Mouse (Mus musculus): Measurements from ENCODE around the gene Prdx6.
A peak's percentile ranks its signal among the peaks of the same experiment; 100 is the strongest.
"Not testable (repeated sequence)": the region's sequence is repeated elsewhere in the genome, so short reads cannot be mapped to it uniquely, and the experiment has no call there.

Gene Prdx6

GRCm38 (mm10) chr1:161251417-161252265, 622 bp upstream of the Prdx6 start:
- DNase-seq (ENCODE audit: low spot score in 2 of 2) = no peak

GRCm38 (mm10) chr1:161250031-161250603, 902 bp downstream of the Prdx6 start:
- DNase-seq (ENCODE audit: low spot score in 2 of 2) = no peak

- DNase-seq (ENCODE audit: low spot score in 2 of 2) = no peak
These were observed 1.6 kb downstream of the Prdx6 start for GRCm38 (mm10) chr1:161249442-161249841.

GRCm38 (mm10) chr1:161248685-161249084, 2.3 kb downstream of the Prdx6 start:
- no peak for DNase-seq (ENCODE audit: low spot score in 2 of 2)

- no peak for DNase-seq (ENCODE audit: low spot score in 2 of 2)
These were observed 3.1 kb downstream of the Prdx6 start for GRCm38 (mm10) chr1:161247643-161248580.

GRCm38 (mm10) chr1:161247176-161247575, 3.8 kb downstream of the Prdx6 start:
- no peak for DNase-seq (ENCODE audit: low spot score in 2 of 2)

GRCm38 (mm10) chr1:161237750-161238149, 13.3 kb downstream of the Prdx6 start:
- DNase-seq (ENCODE audit: low spot score in 2 of 2) = no peak

GRCm38 (mm10) chr1:161237339-161237738, 13.7 kb downstream of the Prdx6 start:
- no peak for DNase-seq (ENCODE audit: low spot score in 2 of 2)

GRCm38 (mm10) chr1:161233226-161233839, 17.7 kb downstream of the Prdx6 start:
- DNase-seq (ENCODE audit: low spot score in 2 of 2) = no peak

- no peak for DNase-seq (ENCODE audit: low spot score in 2 of 2)
These were observed 18.8 kb downstream of the Prdx6 start for GRCm38 (mm10) chr1:161232181-161232580.

- DNase-seq (ENCODE audit: low spot score in 2 of 2) = no peak
These were observed 26.2 kb downstream of the Prdx6 start for GRCm38 (mm10) chr1:161224837-161225236.

- no peak for DNase-seq (ENCODE audit: low spot score in 2 of 2)
These were observed 31.2 kb downstream of the Prdx6 start for GRCm38 (mm10) chr1:161219816-161220215.

- peak in 1 of 2 experiments; percentile 9 for DNase-seq (ENCODE audit: low spot score in 2 of 2)
These were observed 36.6 kb downstream of the Prdx6 start for GRCm38 (mm10) chr1:161214465-161214864.

GRCm38 (mm10) chr1:161199856-161200255, 51.2 kb downstream of the Prdx6 start:
- no peak for DNase-seq (ENCODE audit: low spot score in 2 of 2)

- DNase-seq (ENCODE audit: low spot score in 2 of 2) = not testable (repeated sequence)
These were observed 54.7 kb downstream of the Prdx6 start for GRCm38 (mm10) chr1:161196364-161196763.

- peak in 1 of 2 experiments; percentile 29 for DNase-seq (ENCODE audit: low spot score in 2 of 2)
These were observed 55.3 kb downstream of the Prdx6 start for GRCm38 (mm10) chr1:161195541-161196351.

- no peak for DNase-seq (ENCODE audit: low spot score in 2 of 2)
These were observed 60.6 kb downstream of the Prdx6 start for GRCm38 (mm10) chr1:161190253-161190910.

Measured in spleen, postnatal 14 days (tissue).